10 mouse cellular contexts compared by ENCODE assay signal in genomic region chr2:32957344-32957743, GRCm38 (mm10). TPM values are rescaled to one million over a fixed set of nuclear protein-coding genes. Genes with fewer than 3 reads are reported as not detected.
A peak's percentile ranks its signal among the peaks of the same experiment; 100 is the strongest.
DNase-seq lines count a peak whose midpoint lies in the region; ATAC-seq and TF ChIP-seq lines count a peak whose summit lies in the region.
"Had no signal": no experiment of that assay in that cellular context is flagged by ENCODE, and none has a peak within 500 bp of the region (broad histone marks: within the 10 kb centered on the region; RNA-seq: fewer than 3 reads in every experiment).

No protein-coding gene starts in this region.

- no peak overlapping the region for H3K9ac ChIP-seq in kidney, postnatal 0 days (ENCODE audit: low read depth, low read length)
- no peak overlapping the region for H3K9ac ChIP-seq in kidney, embryonic 14.5 days (ENCODE audit: low read depth, low read length)
- H3K9ac ChIP-seq: neural tube, embryonic 12.5 days had no signal

- no peak for ATAC-seq in kidney, postnatal 0 days (replicated peaks; ENCODE audit: low FRiP score, low read depth)
- ATAC-seq in kidney, embryonic 14.5 days (ENCODE audit: low FRiP score, low TSS enrichment) = no peak

- DNase-seq in cerebellum, adult 2 months = no peak
- DNase-seq in cerebellum, adult 11 months = no peak
- DNase-seq in kidney, postnatal 0 days (ENCODE audit: low spot score) = peak; percentile 44
- peak; percentile 58 for DNase-seq in right cerebral cortex, postnatal 14 days
- no peak for DNase-seq in right cerebral cortex, postnatal 10 days (ENCODE audit: low spot score in 2 of 2)
- DNase-seq in naive thymus-derived CD4-positive, alpha-beta T cell, adult 2 months (ENCODE audit: low read depth) = peak; percentile 27
- DNase-seq in layer of hippocampus, adult 9-10 months (ENCODE audit: low spot score) = no peak
- DNase-seq: adrenal gland, adult 8-10 months had no signal

- H3K27ac ChIP-seq in cerebellum, adult 2 months (ENCODE audit: insufficient read depth, low read length) = no peak overlapping the region
- H3K27ac ChIP-seq in kidney, postnatal 0 days = no peak overlapping the region
- H3K27ac ChIP-seq in kidney, embryonic 14.5 days (ENCODE audit: low read depth, low read length) = no peak overlapping the region
- H3K27ac ChIP-seq: neural tube, embryonic 12.5 days had no signal

- peaks cover 6% of the 10 kb centered on the region for H3K4me1 ChIP-seq in cerebellum, adult 2 months (ENCODE audit: control insufficient read depth, insufficient read depth, low read length)
- H3K4me1 ChIP-seq in kidney, postnatal 0 days (replicated peaks; ENCODE audit: insufficient read depth, low read length) = peaks cover 8% of the 10 kb centered on the region; the same call in 1 of the 2 replicates
- peaks cover 6% of the 10 kb centered on the region for H3K4me1 ChIP-seq in kidney, embryonic 14.5 days (ENCODE audit: control insufficient read depth, insufficient read depth, low read length)

- H3K9me3 ChIP-seq in kidney, postnatal 0 days (replicated peaks; ENCODE audit: low read length) = no peaks in the 10 kb centered on the region
- 0 out of 2 replicates have a peak, but pooled peaks cover 3% of the 10 kb centered on the region for H3K9me3 ChIP-seq in kidney, embryonic 14.5 days (ENCODE audit: control insufficient read depth, low read length)

- WGBS in cerebellum, adult 2 months = 46% methylated on average over 8 of the region's 8 CpGs
- WGBS in kidney, postnatal 0 days = 47% methylated on average over 8 of the region's 8 CpGs
- WGBS in kidney, embryonic 14.5 days = 54% methylated on average over 8 of the region's 8 CpGs

- no peak overlapping the region for H3K4me2 ChIP-seq in kidney, postnatal 0 days (ENCODE audit: low read length)
- H3K4me2 ChIP-seq in kidney, embryonic 14.5 days (replicated peaks; ENCODE audit: low read depth, low read length) = no peak overlapping the region
- H3K4me2 ChIP-seq: neural tube, embryonic 12.5 days had no signal

- H3K27me3 ChIP-seq in cerebellum, adult 2 months (ENCODE audit: control insufficient read depth, insufficient read depth, low read length) = no peaks in the 10 kb centered on the region
- no peaks in the 10 kb centered on the region for H3K27me3 ChIP-seq in kidney, postnatal 0 days (ENCODE audit: insufficient read depth, low read length)
- no peaks in the 10 kb centered on the region for H3K27me3 ChIP-seq in kidney, embryonic 14.5 days (ENCODE audit: control insufficient read depth, insufficient read depth, low read length)
- H3K27me3 ChIP-seq: neural tube, embryonic 12.5 days had no signal

- no peak overlapping the region for H3K4me3 ChIP-seq in cerebellum, adult 2 months (replicated peaks; ENCODE audit: insufficient read depth, low read depth, low read length)
- H3K4me3 ChIP-seq in kidney, postnatal 0 days (replicated peaks; ENCODE audit: low read depth, low read length) = no peak overlapping the region
- no peak overlapping the region for H3K4me3 ChIP-seq in kidney, embryonic 14.5 days (ENCODE audit: low read length)
- H3K4me3 ChIP-seq: neural tube, embryonic 12.5 days had no signal

- peaks cover 23% of the 10 kb centered on the region for H3K36me3 ChIP-seq in kidney, postnatal 0 days (ENCODE audit: insufficient read depth, low read length)
- peaks cover 11% of the 10 kb centered on the region for H3K36me3 ChIP-seq in kidney, embryonic 14.5 days (ENCODE audit: control insufficient read depth, insufficient read depth, low read length)

- TF ChIP-seq CTCF in cerebellum, adult 2 months (IDR thresholded peaks at IDR 0.05; ENCODE audit: borderline replicate concordance, insufficient read depth, low read depth, low read length) = 0 out of 2 replicates have a peak, but pooled peaks have one; percentile 36
- peak; percentile 48 for TF ChIP-seq CTCF in kidney, postnatal 0 days (IDR thresholded peaks at IDR 0.05; ENCODE audit: low read depth)

- TF ChIP-seq POLR2A in cerebellum, adult 2 months (IDR thresholded peaks at IDR 0.05; ENCODE audit: borderline replicate concordance, insufficient read depth, low read length) = no peak

RNA-seq across cellular contexts. Expression of gene Rpl12, which starts 4.0 kb away (rescaled TPM):
- 257 and 289 TPM in 2 replicates for polyA plus RNA-seq in cerebellum, adult 2 months (2012; rRNA removed)
- 173 and 195 TPM in 2 replicates for polyA plus RNA-seq in kidney, postnatal 0 days (2015; fragmentation: Nextera tagmentation; extraction: Ambion mirVana)
- 249 and 308 TPM in 2 replicates for polyA plus RNA-seq in kidney, embryonic 14.5 days (2014; fragmentation: Nextera tagmentation; extraction: Ambion mirVana)

RNA-seq across cellular contexts. Expression of gene Lrsam1, which starts 4.1 kb away (rescaled TPM):
- 32.8 and 36.7 TPM in 2 replicates for polyA plus RNA-seq in cerebellum, adult 2 months (2012; rRNA removed)
- polyA plus RNA-seq in kidney, postnatal 0 days (2015; fragmentation: Nextera tagmentation; extraction: Ambion mirVana) = 8.6 and 9.0 TPM in 2 replicates
- 5.8 and 8.8 TPM in 2 replicates for polyA plus RNA-seq in kidney, embryonic 14.5 days (2014; fragmentation: Nextera tagmentation; extraction: Ambion mirVana)

RNA-seq across cellular contexts. Expression of gene Slc2a8, which starts 24.5 kb away (rescaled TPM):
- 51.3 and 55.0 TPM in 2 replicates for polyA plus RNA-seq in cerebellum, adult 2 months (2012; rRNA removed)
- 36.8 and 37.1 TPM in 2 replicates for polyA plus RNA-seq in kidney, postnatal 0 days (2015; fragmentation: Nextera tagmentation; extraction: Ambion mirVana)
- 19.0 and 21.1 TPM in 2 replicates for polyA plus RNA-seq in kidney, embryonic 14.5 days (2014; fragmentation: Nextera tagmentation; extraction: Ambion mirVana)

Comparison
In these comparisons a context has a peak if more than half of its experiments do, and no peak if none do; other contexts are left out.
1. DNase-seq: peak in kidney, postnatal 0 days (single experiment), right cerebral cortex, postnatal 14 days (single experiment) and naive thymus-derived CD4-positive, alpha-beta T cell, adult 2 months (single experiment); none in cerebellum, adult 2 months (0 of 2), cerebellum, adult 11 months (single experiment), right cerebral cortex, postnatal 10 days (0 of 2) and layer of hippocampus, adult 9-10 months (single experiment).